Mouse (Mus musculus) midbrain, embryonic 10.5 days (tissue): Measurements from ENCODE around the gene Lats2. TPM values are rescaled to one million over a fixed set of nuclear protein-coding genes. Genes with fewer than 3 reads are reported as not detected.
"Not testable (repeated sequence)": the region's sequence is repeated elsewhere in the genome, so short reads cannot be mapped to it uniquely, and the experiment has no call there.

ENCODE experiments used
- DNase-seq: peaks from one replicate; pipeline ENCODE4 v3.0.0-alpha.2; 2017; ENCODE audit warnings: low spot score
- H3K27ac ChIP-seq: fragments of 300-500 bp; sonication (generic); replicated peaks from 2 replicates; pipeline ENCODE4 v1.5.1; 2016; ENCODE audit warnings: mild to moderate bottlenecking
- H3K27me3 ChIP-seq: fragments of 300-500 bp; sonication (generic); 2 replicates; pipeline ENCODE4 v1.6.1; 2016; ENCODE audit warnings: low read depth, mild to moderate bottlenecking; ENCODE audit not compliant: poor library complexity, severe bottlenecking
- H3K36me3 ChIP-seq: fragments of 300-500 bp; sonication (generic); 2 replicates; pipeline ENCODE4 v1.6.1; 2016; ENCODE audit warnings: mild to moderate bottlenecking, moderate library complexity
- H3K4me1 ChIP-seq: fragments of 300-500 bp; sonication (generic); 2 replicates; pipeline ENCODE4 v1.6.1; 2016
- H3K4me3 ChIP-seq: fragments of 300-500 bp; sonication (generic); 2 replicates; pipeline ENCODE4 v1.5.1; 2016; ENCODE audit warnings: mild to moderate bottlenecking, moderate library complexity
- H3K9me3 ChIP-seq: fragments of 300-500 bp; sonication (generic); replicated peaks from 2 replicates; pipeline ENCODE4 v1.6.1; 2016; ENCODE audit warnings: mild to moderate bottlenecking
- WGBS: fragments of 180-500 bp; shearing (Covaris S2); methylation state at CpG from one replicate; pipeline ENCODE4 v1.1.7; 2016; 5-methylcytosine and 5-hydroxymethylcytosine counted together
- polyA plus RNA-seq: library from polyadenylated mRNA; unstranded; fragments of >200 nt; fragmentation: Nextera tagmentation; extraction: Ambion mirVana; gene quantifications from 2 replicates; pipeline ENCODE4 v1.2.1, GENCODE M21; 2016

Lats2 gene
- polyA plus RNA-seq, 1 experiment from 2014 or later = 16.8 TPM

- Histone ChIP-seq H3K27ac (no peak overlapping the region), H3K36me3 (peaks cover 44% of the 10 kb centered on the region), H3K4me1 (peaks cover 44% of the 10 kb centered on the region), H3K4me3 (no peak overlapping the region), H3K9me3 (no peaks in the 10 kb centered on the region), H3K27me3 (no peaks in the 10 kb centered on the region)
- WGBS = 87% methylated on average over 4 of the region's 4 CpGs
- DNase-seq = no peak
These were observed 53.1 kb downstream of the Lats2 start for GRCm38 (mm10) chr14:57705075-57705474.

GRCm38 (mm10) chr14:57701915-57702477 lies 56.2 kb downstream of the Lats2 start:
- H3K4me3 ChIP-seq = no peak overlapping the region
- no peak for DNase-seq
- 74% methylated on average over 12 of the region's 12 CpGs for WGBS
- no peaks in the 10 kb centered on the region for H3K9me3 ChIP-seq
- H3K27ac ChIP-seq = peak overlapping the region; percentile 73
- no peaks in the 10 kb centered on the region for H3K27me3 ChIP-seq
- H3K36me3 ChIP-seq = peaks cover 72% of the 10 kb centered on the region
- peaks cover 13% of the 10 kb centered on the region for H3K4me1 ChIP-seq

GRCm38 (mm10) chr14:57699461-57699970 lies 58.7 kb downstream of the Lats2 start:
- Histone ChIP-seq H3K9me3 (no peaks in the 10 kb centered on the region), H3K36me3 (peaks cover 84% of the 10 kb centered on the region), H3K4me3 (no peak overlapping the region), H3K27ac (no peak overlapping the region), H3K27me3 (no peaks in the 10 kb centered on the region), H3K4me1 (peaks cover 9% of the 10 kb centered on the region)
- no peak for DNase-seq
- 96% methylated on average over 33 of the region's 33 CpGs for WGBS

GRCm38 (mm10) chr14:57699016-57699415 lies 59.2 kb downstream of the Lats2 start:
- Histone ChIP-seq H3K36me3 (peaks cover 89% of the 10 kb centered on the region), H3K27me3 (no peaks in the 10 kb centered on the region), H3K4me1 (peaks cover 9% of the 10 kb centered on the region), H3K4me3 (no peak overlapping the region), H3K27ac (no peak overlapping the region), H3K9me3 (no peaks in the 10 kb centered on the region)
- WGBS = 90% methylated on average over 10 of the region's 10 CpGs
- DNase-seq = no peak

GRCm38 (mm10) chr14:57696066-57696465 lies 62.1 kb downstream of the Lats2 start:
- H3K27ac ChIP-seq = no peak overlapping the region
- no peaks in the 10 kb centered on the region for H3K9me3 ChIP-seq
- H3K4me3 ChIP-seq = no peak overlapping the region
- H3K27me3 ChIP-seq = no peaks in the 10 kb centered on the region
- 95% methylated on average over 15 of the region's 15 CpGs for WGBS
- peaks cover 88% of the 10 kb centered on the region for H3K36me3 ChIP-seq
- H3K4me1 ChIP-seq = no peaks in the 10 kb centered on the region
- no peak for DNase-seq

GRCm38 (mm10) chr14:57695550-57695949 lies 62.6 kb downstream of the Lats2 start:
- H3K4me3 ChIP-seq = no peak overlapping the region
- 87% methylated on average over 8 of the region's 8 CpGs for WGBS
- peaks cover 91% of the 10 kb centered on the region for H3K36me3 ChIP-seq
- H3K27me3 ChIP-seq = no peaks in the 10 kb centered on the region
- no peak for DNase-seq
- H3K9me3 ChIP-seq = no peaks in the 10 kb centered on the region
- H3K4me1 ChIP-seq = no peaks in the 10 kb centered on the region
- no peak overlapping the region for H3K27ac ChIP-seq

GRCm38 (mm10) chr14:57694246-57694645 lies 63.9 kb downstream of the Lats2 start:
- WGBS = 90% methylated on average over 16 of the region's 16 CpGs

GRCm38 (mm10) chr14:57692517-57693130 lies 65.6 kb downstream of the Lats2 start:
- WGBS = 88% methylated on average over 17 of the region's 17 CpGs
- Histone ChIP-seq H3K27ac (no peak overlapping the region), H3K9me3 (no peaks in the 10 kb centered on the region), H3K36me3 (peaks cover 80% of the 10 kb centered on the region), H3K4me3 (no peak overlapping the region), H3K27me3 (no peaks in the 10 kb centered on the region), H3K4me1 (no peaks in the 10 kb centered on the region)
- DNase-seq = no peak

More at GRCm38 (mm10) chr14:57694246-57694645, 63.9 kb downstream of the Lats2 start:
- Histone ChIP-seq H3K9me3 (no peaks in the 10 kb centered on the region), H3K4me3 (no peak overlapping the region), H3K36me3 (peaks cover 89% of the 10 kb centered on the region), H3K27ac (no peak overlapping the region), H3K27me3 (no peaks in the 10 kb centered on the region), H3K4me1 (no peaks in the 10 kb centered on the region)
- no peak for DNase-seq

GRCm38 (mm10) chr14:57691316-57691715 lies 66.9 kb downstream of the Lats2 start:
- Histone ChIP-seq H3K27me3 (no peaks in the 10 kb centered on the region), H3K4me3 (no peak overlapping the region), H3K27ac (no peak overlapping the region), H3K36me3 (peaks cover 67% of the 10 kb centered on the region), H3K4me1 (no peaks in the 10 kb centered on the region), H3K9me3 (no peaks in the 10 kb centered on the region)
- 97% methylated on average over 24 of the region's 24 CpGs for WGBS
- no peak for DNase-seq

GRCm38 (mm10) chr14:57690681-57691080 lies 67.5 kb downstream of the Lats2 start:
- WGBS = 93% methylated on average over 8 of the region's 8 CpGs

GRCm38 (mm10) chr14:57688066-57688465 lies 70.1 kb downstream of the Lats2 start:
- H3K4me3 ChIP-seq, H3K9me3 ChIP-seq, H3K27me3 ChIP-seq, H3K27ac ChIP-seq, DNase-seq, H3K4me1 ChIP-seq: not testable (repeated sequence)
- peaks cover 37% of the 10 kb centered on the region for H3K36me3 ChIP-seq
- WGBS = 94% methylated on average over 7 of the region's 7 CpGs

More at GRCm38 (mm10) chr14:57690681-57691080, 67.5 kb downstream of the Lats2 start:
- Histone ChIP-seq H3K4me1 (no peaks in the 10 kb centered on the region), H3K27ac (no peak overlapping the region), H3K36me3 (peaks cover 60% of the 10 kb centered on the region), H3K27me3 (no peaks in the 10 kb centered on the region), H3K4me3 (no peak overlapping the region), H3K9me3 (no peaks in the 10 kb centered on the region)
- no peak for DNase-seq

- WGBS = 86% methylated on average over 5 of the region's 5 CpGs
- DNase-seq = no peak
These were observed 70.7 kb downstream of the Lats2 start for GRCm38 (mm10) chr14:57687441-57687840.

GRCm38 (mm10) chr14:57686647-57687046 lies 71.5 kb downstream of the Lats2 start:
- 87% methylated on average over 6 of the region's 6 CpGs for WGBS
- Histone ChIP-seq H3K4me3 (no peak overlapping the region), H3K36me3 (peaks cover 26% of the 10 kb centered on the region), H3K27ac (no peak overlapping the region), H3K9me3 (no peaks in the 10 kb centered on the region), H3K4me1 (no peaks in the 10 kb centered on the region), H3K27me3 (no peaks in the 10 kb centered on the region)
- DNase-seq = no peak

More at GRCm38 (mm10) chr14:57687441-57687840, 70.7 kb downstream of the Lats2 start:
- Histone ChIP-seq H3K27ac (no peak overlapping the region), H3K9me3 (no peaks in the 10 kb centered on the region), H3K4me3 (no peak overlapping the region), H3K36me3 (peaks cover 31% of the 10 kb centered on the region), H3K27me3 (no peaks in the 10 kb centered on the region), H3K4me1 (no peaks in the 10 kb centered on the region)
